Mouse (Mus musculus): Measurements from ENCODE around the gene Rpl5.
"Not testable (repeated sequence)": the region's sequence is repeated elsewhere in the genome, so short reads cannot be mapped to it uniquely, and the experiment has no call there.

Gene Rpl5

DNA sequence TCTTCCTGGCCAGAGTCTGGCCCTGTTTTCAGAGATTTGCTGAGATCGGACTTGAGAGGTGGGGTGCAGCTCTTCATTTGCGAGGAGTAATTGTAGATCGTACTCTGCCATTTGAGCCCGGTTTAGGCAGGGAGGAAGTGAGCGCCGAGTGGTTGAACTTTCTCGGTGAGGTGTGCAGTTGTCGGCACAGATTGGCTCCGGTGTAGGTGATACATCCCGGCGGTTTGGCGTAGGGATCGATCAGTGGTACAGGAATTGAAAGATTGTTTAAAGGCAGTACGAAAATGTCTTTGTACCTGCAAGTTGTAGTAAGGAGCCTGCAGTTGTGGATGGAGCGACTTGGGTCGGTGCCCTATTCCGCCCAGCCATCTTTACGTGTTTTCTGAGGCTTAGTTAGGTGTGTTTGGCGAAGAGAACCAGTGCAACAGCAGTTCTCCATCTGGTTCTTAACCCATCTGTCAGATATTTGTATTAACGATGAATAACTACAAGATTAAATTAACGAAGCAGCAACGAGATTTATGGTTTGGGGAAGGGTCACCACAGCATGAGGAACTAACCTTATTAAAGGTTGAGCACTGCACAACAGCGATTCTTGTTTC lies 813 bp downstream of the Rpl5 start:
- DNase-seq = no peak

DNA sequence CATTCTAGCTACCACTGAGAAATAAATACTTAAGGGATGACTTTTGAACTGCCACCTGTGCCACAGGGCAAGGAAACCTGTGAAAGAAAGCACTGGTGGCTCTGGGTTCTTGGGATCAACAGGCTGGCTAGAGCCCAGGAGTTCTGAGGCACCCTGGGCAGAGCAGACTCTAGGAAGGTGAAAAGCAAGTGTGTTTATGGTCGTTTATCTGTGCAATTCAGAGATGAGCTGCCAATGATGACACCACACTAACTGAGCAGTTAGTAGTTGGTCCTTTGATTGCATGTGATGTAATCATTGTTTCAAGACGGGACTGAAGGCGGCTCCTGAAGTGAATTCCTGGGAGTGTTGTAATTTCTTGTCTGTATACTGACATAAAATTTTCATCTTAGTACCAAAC lies 4.0 kb downstream of the Rpl5 start:
- no peak for DNase-seq

DNA sequence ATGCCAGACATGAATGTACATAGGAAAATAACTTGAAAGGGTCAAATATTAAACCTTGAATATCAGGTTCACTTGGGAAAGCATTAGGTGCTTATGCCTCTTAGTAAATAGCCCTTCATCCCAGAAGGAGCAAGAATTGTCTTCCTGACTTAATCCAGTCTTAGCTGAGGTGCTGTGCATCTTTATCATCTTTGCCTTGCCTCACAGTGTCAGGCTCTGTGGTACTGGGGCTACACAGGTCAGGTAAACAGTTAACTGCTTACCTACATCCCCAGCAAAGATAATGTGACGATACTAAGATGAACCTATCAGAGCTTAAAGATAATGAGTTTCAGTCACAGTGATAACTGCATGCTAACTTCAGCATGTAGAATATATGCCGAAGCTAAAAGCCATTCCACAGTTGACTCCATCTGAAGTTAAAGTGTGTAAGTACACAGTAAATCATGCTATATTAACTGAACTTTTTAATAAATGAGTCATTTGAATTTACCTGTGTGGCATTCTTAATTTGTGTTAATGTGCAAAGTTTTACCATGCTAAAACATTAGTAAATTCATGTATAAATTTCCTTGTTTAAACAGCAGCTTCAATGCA lies 8.3 kb downstream of the Rpl5 start:
- no peak for DNase-seq

DNA sequence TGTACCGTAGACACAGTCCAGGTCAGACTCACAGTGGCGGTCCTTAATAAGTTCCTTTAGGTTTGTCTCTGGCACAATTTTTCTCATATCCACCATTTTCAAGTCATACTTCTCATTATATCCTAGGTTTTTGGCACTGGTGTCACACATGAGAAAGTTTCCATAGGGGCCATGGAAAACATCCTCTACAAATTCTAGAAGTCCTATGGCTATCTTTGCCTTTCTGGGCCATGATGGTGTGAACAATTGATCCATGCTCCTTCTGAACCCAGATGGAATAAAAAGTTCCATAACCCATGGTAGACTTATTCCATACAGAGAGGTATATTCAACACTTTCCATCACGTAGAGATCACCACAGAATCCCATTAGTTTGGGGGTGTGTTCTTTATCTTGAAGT lies 9.4 kb downstream of the Rpl5 start:
- no peak for DNase-seq

DNA sequence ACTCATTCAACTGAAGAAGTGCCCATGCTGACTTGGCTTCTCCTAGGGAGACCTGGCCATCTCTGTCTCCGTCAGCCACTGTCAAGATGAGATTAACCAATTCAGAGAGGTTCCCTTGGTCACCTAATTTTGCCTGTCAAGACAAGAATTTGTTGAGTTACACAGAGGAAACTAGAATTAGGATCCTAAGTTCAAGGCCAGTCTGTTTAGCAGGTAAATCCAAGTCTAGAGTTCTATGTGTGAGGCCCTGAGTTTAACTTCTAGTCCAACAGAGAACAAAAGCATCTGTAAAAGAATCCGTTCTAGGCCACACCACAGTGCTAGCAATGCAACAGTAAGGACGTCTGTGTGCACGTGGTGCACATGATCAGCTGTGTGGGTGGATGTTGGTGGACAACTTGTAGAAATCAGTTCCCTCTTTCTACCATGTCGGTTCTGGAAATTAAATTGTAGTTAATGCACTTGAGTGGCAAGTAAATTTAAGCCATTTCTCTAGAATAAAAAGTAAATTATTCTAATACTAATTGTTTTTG lies 9.8 kb downstream of the Rpl5 start:
- DNase-seq = no peak

DNA sequence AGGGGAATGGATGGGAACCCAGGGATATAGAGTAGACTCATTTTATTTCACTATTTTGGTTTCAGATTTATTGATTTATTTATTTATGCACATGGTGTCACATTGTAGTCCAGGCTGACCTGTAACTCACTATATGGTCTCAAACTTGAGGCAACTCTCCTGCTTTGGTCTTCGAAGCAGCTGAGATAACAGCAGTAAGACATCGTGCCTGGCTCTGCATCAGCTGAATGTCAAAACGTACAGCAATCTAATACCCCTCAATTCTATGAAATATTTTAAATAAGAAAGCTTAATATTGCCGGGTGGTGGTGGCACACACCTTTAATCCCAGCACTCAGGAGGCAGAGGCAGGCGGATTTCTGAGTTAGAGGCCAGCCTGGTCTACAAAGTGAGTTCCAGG lies 10.7 kb downstream of the Rpl5 start:
- no peak for DNase-seq

GRCm38 (mm10) chr5:107915280-107915679 lies 15.0 kb downstream of the Rpl5 start:
- no peak for DNase-seq

- DNase-seq = peak; percentile 83
Measured at GRCm38 (mm10) chr5:107921400-107922252, 21.3 kb downstream of the Rpl5 start.

DNA sequence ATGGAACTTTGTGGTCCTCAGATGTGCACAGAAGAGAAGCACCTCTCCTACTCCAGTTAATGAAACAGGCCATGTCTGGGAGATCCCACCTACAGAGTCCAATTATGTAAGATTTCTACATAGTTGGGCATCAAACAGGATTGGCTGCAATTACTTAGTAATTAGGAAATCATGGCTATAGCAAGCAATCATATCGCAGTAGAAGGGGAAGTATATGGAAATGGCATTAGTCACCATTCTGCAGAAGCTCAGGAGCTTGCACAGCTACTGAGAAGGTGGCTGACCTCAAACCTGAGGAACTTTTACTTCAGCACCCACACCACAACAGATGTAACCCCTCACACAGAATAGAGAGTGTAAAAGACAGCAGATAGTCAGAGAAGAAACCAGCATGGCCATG lies 22.5 kb downstream of the Rpl5 start:
- DNase-seq = no peak

DNA sequence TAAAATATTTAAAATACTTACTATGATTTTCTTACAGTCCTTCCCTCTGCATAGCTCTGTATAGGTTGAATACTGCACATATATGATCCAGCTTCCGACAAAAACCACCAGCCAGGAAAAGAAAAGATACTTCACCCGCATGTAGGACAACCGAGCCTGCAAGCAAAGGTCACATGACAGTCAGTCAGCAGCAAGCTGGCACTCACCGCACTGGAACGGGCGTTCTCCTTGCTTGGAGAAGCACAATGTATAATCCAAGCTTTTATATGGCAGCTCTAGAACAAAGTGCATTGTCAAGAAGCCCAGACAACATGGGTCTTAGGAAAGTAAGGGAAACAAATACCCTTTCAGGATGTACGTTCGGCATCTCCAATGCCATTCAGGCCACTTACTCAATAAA lies 24.3 kb downstream of the Rpl5 start:
- no peak for DNase-seq

- DNase-seq = no peak
Measured at GRCm38 (mm10) chr5:107926550-107927249, 26.4 kb downstream of the Rpl5 start.

DNA sequence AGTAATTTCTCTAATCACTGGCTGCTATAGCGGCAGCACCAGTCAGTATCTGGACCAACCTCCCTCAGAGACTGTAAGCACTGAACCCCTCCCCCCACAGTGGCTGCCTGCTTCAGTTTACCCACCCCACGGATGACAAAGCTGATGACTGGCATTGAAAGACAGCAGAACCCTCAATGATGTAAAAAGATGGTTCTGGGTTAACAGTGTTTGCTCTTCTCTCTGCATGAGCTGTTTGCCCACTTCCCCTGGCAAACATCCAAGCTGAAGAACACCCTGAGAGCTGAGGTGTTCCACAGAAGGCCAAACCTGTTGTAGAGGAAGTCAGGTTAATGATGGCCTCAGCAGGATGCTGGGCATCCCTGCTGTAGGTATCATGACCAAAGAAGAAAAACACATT lies 32.3 kb downstream of the Rpl5 start:
- no peak for DNase-seq

GRCm38 (mm10) chr5:107933202-107933974 lies 33.1 kb downstream of the Rpl5 start:
- no peak for DNase-seq

DNA sequence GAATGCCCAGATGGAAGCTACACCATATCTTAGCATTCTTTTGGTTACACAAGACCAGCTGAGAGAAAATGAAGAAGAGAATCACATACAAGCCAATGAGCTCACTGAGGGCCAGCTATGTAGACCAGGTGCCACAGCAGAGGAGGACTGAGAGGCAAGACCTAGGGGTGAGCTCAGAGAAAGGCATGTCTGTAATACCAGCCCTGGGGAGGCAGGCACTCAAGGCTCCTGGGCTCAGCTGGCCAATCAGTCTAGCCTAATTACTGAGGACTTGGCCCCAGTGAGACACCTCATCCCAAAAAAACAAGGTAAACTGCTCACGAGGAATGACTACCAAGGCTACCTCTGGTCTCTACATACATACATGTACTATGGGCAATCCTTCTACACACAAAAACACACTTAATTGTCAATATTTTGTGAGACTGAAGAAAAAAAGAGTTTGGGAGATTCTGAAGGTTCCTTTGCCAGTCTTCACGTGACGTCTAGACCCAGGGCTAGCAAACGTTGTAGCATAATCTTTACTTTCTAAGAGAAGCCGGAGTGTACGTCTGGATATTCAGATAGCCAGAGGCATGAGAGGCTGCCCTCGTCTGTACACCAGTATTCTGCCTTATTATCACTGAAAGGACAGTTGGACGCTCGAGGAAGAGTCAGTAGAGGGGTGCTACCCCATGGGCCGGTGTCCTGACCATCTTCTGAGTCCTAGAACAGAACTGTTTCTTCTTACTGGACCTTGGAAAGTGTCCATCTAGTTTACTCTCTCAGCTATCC lies 34.7 kb downstream of the Rpl5 start:
- DNase-seq = no peak

DNA sequence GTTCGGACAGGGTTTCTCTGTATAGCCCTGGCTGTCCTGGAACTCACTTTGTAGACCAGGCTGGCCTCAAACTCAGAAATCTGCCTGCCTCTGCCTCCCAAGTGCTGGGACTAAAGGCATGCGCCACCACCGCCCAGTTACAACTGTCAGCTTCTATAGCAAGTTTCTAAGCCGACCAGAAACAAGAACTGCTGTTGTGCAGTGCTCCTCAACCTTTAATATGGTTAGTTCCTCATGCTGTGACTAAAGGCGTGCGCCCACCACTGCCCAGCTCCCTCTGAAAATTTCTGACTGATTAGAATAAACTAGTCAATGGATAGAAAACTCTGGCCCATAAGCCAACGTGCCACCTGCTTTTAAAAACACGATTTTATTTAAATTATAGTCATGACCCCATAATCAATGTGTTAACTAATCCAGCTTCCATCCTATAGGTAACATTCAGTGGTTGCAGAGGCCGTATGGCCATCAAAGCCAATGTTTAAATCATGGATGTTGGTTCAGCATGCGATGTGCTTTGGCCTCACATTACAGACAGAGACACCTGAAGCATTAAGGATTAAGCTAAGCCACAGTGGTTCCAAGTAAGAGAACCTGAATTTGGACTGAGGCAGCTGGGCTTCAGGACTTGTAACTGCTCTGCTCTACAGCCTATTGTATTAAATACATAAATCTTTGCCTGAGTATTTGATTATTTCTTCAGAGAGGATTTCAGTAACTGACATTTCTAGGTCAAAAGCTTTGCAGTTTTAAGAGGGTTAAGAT lies 36.5 kb downstream of the Rpl5 start:
- no peak for DNase-seq

DNA sequence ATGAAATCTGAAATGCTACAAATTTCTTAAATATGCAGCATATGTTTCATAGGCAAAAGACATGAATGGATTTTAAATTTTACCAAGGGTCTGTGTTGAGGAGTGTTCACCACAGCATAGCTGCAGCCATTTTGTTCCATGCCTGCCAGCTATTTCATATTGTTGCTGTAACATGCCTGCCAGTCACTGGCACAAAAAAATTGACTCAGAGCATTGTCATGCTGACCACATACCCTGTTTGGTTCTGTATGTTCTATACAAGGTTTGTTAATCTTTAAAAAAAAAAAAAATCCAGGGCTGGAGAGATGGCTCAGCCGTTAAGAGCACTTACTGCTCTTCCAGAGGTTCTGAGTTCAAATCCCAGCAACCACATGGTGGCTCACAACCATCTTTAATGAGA lies 38.2 kb downstream of the Rpl5 start:
- DNase-seq = not testable (repeated sequence)

- DNase-seq = no peak
Measured at GRCm38 (mm10) chr5:107938886-107939285, 38.6 kb downstream of the Rpl5 start.

- DNase-seq = peak; percentile 28
Measured at GRCm38 (mm10) chr5:107939701-107940100, 39.4 kb downstream of the Rpl5 start.

GRCm38 (mm10) chr5:107941222-107941621 lies 40.9 kb downstream of the Rpl5 start:
- peak; percentile 72 for DNase-seq

DNA sequence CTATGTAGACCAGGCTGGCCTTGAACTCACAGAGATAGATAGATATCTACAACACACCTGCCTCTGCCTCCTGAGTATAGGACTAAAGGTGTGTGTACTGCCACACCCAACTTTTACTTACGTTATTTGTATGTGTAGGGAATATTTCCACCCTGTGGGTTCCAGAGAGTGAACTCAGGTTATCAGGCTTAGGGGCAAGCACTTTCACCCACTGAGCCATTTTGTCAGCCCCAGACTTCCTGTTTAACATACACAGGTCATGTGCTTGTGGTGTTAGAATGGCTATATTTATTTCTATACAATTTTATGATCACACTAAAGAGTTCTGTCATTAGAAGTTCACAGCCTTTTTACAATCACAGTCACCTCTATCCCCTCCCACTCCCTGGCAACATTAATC lies 42.6 kb downstream of the Rpl5 start:
- no peak for DNase-seq

- DNase-seq = peak; percentile 48
Measured at GRCm38 (mm10) chr5:107943526-107943925, 43.2 kb downstream of the Rpl5 start.
